Mouse (Mus musculus) midbrain, embryonic 11.5 days (tissue): Measurements from ENCODE around the gene Bbs4. TPM values are rescaled to one million over a fixed set of nuclear protein-coding genes. Genes with fewer than 3 reads are reported as not detected.

ENCODE experiments used
- ATAC-seq: fragments of 200-750 bp; cut with Nextera tagmentation; 2 replicates; pipeline ENCODE4 v1.8.0; 2017; ENCODE audit warnings: moderate TSS enrichment, moderate library complexity; ENCODE audit not compliant: low FRiP score
- DNase-seq: peaks from one replicate; pipeline ENCODE4 v3.0.0; 2015; ENCODE audit warnings: low spot score; ENCODE audit errors: missing footprints
- H3K27ac ChIP-seq: fragments of 300-500 bp; sonication (generic); 2 replicates; pipeline ENCODE4 v1.5.1; 2014; ENCODE audit warnings: low read depth, low read length
- H3K27me3 ChIP-seq: fragments of 300-500 bp; sonication (generic); 2 replicates; pipeline ENCODE4 v1.6.1; 2014; ENCODE audit warnings: mild to moderate bottlenecking, low read length, moderate library complexity, mixed read lengths; ENCODE audit not compliant: control insufficient read depth, insufficient read depth
- H3K36me3 ChIP-seq: fragments of 300-500 bp; sonication (generic); 2 replicates; pipeline ENCODE4 v1.6.1; 2014; ENCODE audit warnings: mild to moderate bottlenecking, low read length, moderate library complexity, mixed read lengths; ENCODE audit not compliant: control insufficient read depth, insufficient read depth
- H3K4me1 ChIP-seq: fragments of 300-500 bp; sonication (generic); 2 replicates; pipeline ENCODE4 v1.6.1; 2014; ENCODE audit warnings: low read length; ENCODE audit not compliant: control insufficient read depth, insufficient read depth
- H3K4me2 ChIP-seq: fragments of 300-500 bp; sonication (generic); 2 replicates; pipeline ENCODE4 v1.6.1; 2014; ENCODE audit warnings: mild to moderate bottlenecking, moderate library complexity
- H3K4me3 ChIP-seq: fragments of 300-500 bp; sonication (generic); 2 replicates; pipeline ENCODE4 v1.5.1; 2014; ENCODE audit warnings: low read depth, low read length
- H3K9ac ChIP-seq: fragments of 300-500 bp; sonication (generic); 2 replicates; pipeline ENCODE4 v1.6.1; 2014; ENCODE audit warnings: low read length
- H3K9me3 ChIP-seq: fragments of 300-500 bp; sonication (generic); 2 replicates; pipeline ENCODE4 v1.6.1; 2016; ENCODE audit warnings: low read length; ENCODE audit not compliant: control insufficient read depth
- WGBS: fragments of 180-500 bp; shearing (Covaris S2); extraction: QIAGEN DNeasy Blood & Tissue Kit; methylation state at CpG from one replicate; pipeline ENCODE4 v1.1.7; 2014; 5-methylcytosine and 5-hydroxymethylcytosine counted together
- polyA plus RNA-seq: library from polyadenylated mRNA; unstranded; fragments of >200 nt; fragmentation: Nextera tagmentation; extraction: Ambion mirVana; gene quantifications from 2 replicates; pipeline ENCODE4 v1.2.1, GENCODE M21; 2014

Bbs4 gene
- polyA plus RNA-seq, 1 experiment from 2014 or later = 20.9 TPM

- no peak overlapping the region for H3K27ac ChIP-seq
- no peak overlapping the region for H3K4me2 ChIP-seq
- H3K9me3 ChIP-seq = no peaks in the 10 kb centered on the region
- ATAC-seq = no peak
- peaks cover 9% of the 10 kb centered on the region for H3K36me3 ChIP-seq
- no peak overlapping the region for H3K4me3 ChIP-seq
- H3K9ac ChIP-seq = no peak overlapping the region
- H3K27me3 ChIP-seq = no peaks in the 10 kb centered on the region
- H3K4me1 ChIP-seq = no peaks in the 10 kb centered on the region
- 87% methylated on average over 3 of the region's 3 CpGs for WGBS
- DNase-seq = no peak
Observed at GRCm38 (mm10) chr9:59316206-59316605, 37.1 kb downstream of the Bbs4 start.

GRCm38 (mm10) chr9:59311284-59311670, 42.0 kb downstream of the Bbs4 start:
- DNase-seq = no peak
- Histone ChIP-seq H3K9me3 (no peaks in the 10 kb centered on the region), H3K4me3 (no peak overlapping the region), H3K36me3 (peaks cover 15% of the 10 kb centered on the region; the same call in 1 of the 2 replicates), H3K4me2 (no peak overlapping the region), H3K9ac (no peak overlapping the region), H3K4me1 (no peaks in the 10 kb centered on the region), H3K27ac (no peak overlapping the region), H3K27me3 (no peaks in the 10 kb centered on the region)
- 90% methylated on average over 3 of the region's 3 CpGs for WGBS
- no peak for ATAC-seq

- no peak overlapping the region for H3K4me2 ChIP-seq
- no peaks in the 10 kb centered on the region for H3K27me3 ChIP-seq
- H3K9ac ChIP-seq = no peak overlapping the region
- no peak overlapping the region for H3K4me3 ChIP-seq
- DNase-seq (no peak), ATAC-seq (no peak)
- H3K4me1 ChIP-seq = no peaks in the 10 kb centered on the region
- no peak overlapping the region for H3K27ac ChIP-seq
- no peaks in the 10 kb centered on the region for H3K9me3 ChIP-seq
- H3K36me3 ChIP-seq = peaks cover 15% of the 10 kb centered on the region; the same call in 1 of the 2 replicates
- WGBS = 95% methylated on average over 8 of the region's 8 CpGs
Observed at GRCm38 (mm10) chr9:59310582-59311283, 42.6 kb downstream of the Bbs4 start.

GRCm38 (mm10) chr9:59307890-59308289, 45.4 kb downstream of the Bbs4 start:
- Histone ChIP-seq H3K27me3 (no peaks in the 10 kb centered on the region), H3K4me3 (no peak overlapping the region), H3K27ac (no peak overlapping the region), H3K36me3 (peaks cover 15% of the 10 kb centered on the region; the same call in 1 of the 2 replicates), H3K9me3 (no peaks in the 10 kb centered on the region), H3K9ac (no peak overlapping the region), H3K4me2 (no peak overlapping the region), H3K4me1 (no peaks in the 10 kb centered on the region)
- WGBS = 90% methylated on average over 2 of the region's 2 CpGs
- ATAC-seq = no peak
- no peak for DNase-seq

- ATAC-seq (no peak), DNase-seq (no peak)
- Histone ChIP-seq H3K4me3 (no peak overlapping the region), H3K36me3 (no peaks in the 10 kb centered on the region; the same call in none of the 2 replicates), H3K9ac (no peak overlapping the region), H3K4me2 (no peak overlapping the region), H3K4me1 (peaks cover 6% of the 10 kb centered on the region), H3K9me3 (no peaks in the 10 kb centered on the region), H3K27me3 (no peaks in the 10 kb centered on the region), H3K27ac (no peak overlapping the region)
- WGBS = 87% methylated on average over 2 of the region's 2 CpGs
Observed at GRCm38 (mm10) chr9:59296419-59296818, 56.9 kb downstream of the Bbs4 start.

- DNase-seq (no peak), ATAC-seq (no peak)
- Histone ChIP-seq H3K4me1 (peaks cover 9% of the 10 kb centered on the region), H3K9me3 (no peaks in the 10 kb centered on the region), H3K9ac (peak overlapping the region; percentile 85; the same call in 1 of the 2 replicates), H3K27me3 (no peaks in the 10 kb centered on the region), H3K27ac (no peak overlapping the region), H3K36me3 (no peaks in the 10 kb centered on the region), H3K4me2 (peak overlapping the region; percentile 66), H3K4me3 (peak overlapping the region; percentile 88; the same call in 1 of the 2 replicates)
- WGBS = 62% methylated on average over 3 of the region's 3 CpGs
Observed at GRCm38 (mm10) chr9:59292493-59292875, 60.8 kb downstream of the Bbs4 start.

- H3K4me2 ChIP-seq = peak overlapping the region; percentile 66
- peak overlapping the region; percentile 63; the same call in 1 of the 2 replicates for H3K27ac ChIP-seq
- H3K9ac ChIP-seq = peak overlapping the region; percentile 85
- H3K4me1 ChIP-seq = peaks cover 9% of the 10 kb centered on the region
- no peaks in the 10 kb centered on the region for H3K27me3 ChIP-seq
- DNase-seq (no peak), ATAC-seq (peak; percentile 75; the same call in 1 of the 2 replicates)
- no peaks in the 10 kb centered on the region for H3K36me3 ChIP-seq
- WGBS = 2% methylated on average over 49 of the region's 50 CpGs
- H3K4me3 ChIP-seq = peak overlapping the region; percentile 88
- H3K9me3 ChIP-seq = no peaks in the 10 kb centered on the region
Observed at GRCm38 (mm10) chr9:59291688-59292492, 61.4 kb downstream of the Bbs4 start.

- peak; percentile 97 for ATAC-seq
- under 1% methylated on average over 58 of the region's 58 CpGs for WGBS
Observed at GRCm38 (mm10) chr9:59290957-59291687, 62.2 kb downstream of the Bbs4 start, which contains the start of gene Adpgk. Adpgk (plus strand) TSS chr9:59291558.

More at GRCm38 (mm10) chr9:59290957-59291687, 62.2 kb downstream of the Bbs4 start, which contains the start of gene Adpgk:
- Histone ChIP-seq H3K27ac (peak within 1 kb of the TSS; percentile 83), H3K27me3 (no peaks in the 10 kb centered on the region), H3K4me2 (peak within 1 kb of the TSS; percentile 66), H3K9ac (peak within 1 kb of the TSS; percentile 85), H3K4me3 (peak within 1 kb of the TSS; percentile 88), H3K4me1 (peaks cover 9% of the 10 kb centered on the region), H3K36me3 (no peaks in the 10 kb centered on the region), H3K9me3 (no peaks in the 10 kb centered on the region)
- peak; percentile 99 for DNase-seq
